Mouse (Mus musculus) embryonic facial prominence, embryonic 14.5 days (tissue): ENCODE measurements around the gene Myo10. TPM values are rescaled to one million over a fixed set of nuclear protein-coding genes. Genes with fewer than 3 reads are reported as not detected.

ENCODE experiments used
- ATAC-seq: fragments of 200-750 bp; cut with Nextera tagmentation; 2 replicates; pipeline ENCODE4 v1.8.0; 2017; ENCODE audit warnings: low read depth, moderate number of reproducible peaks, moderate TSS enrichment
- DNase-seq: peaks from one replicate; pipeline ENCODE4 v3.0.0-alpha.2; 2015; ENCODE audit warnings: low spot score
- H3K27ac ChIP-seq: fragments of 300-500 bp; sonication (generic); replicated peaks from 2 replicates; pipeline ENCODE4 v1.5.1; 2014; ENCODE audit warnings: low read depth, mild to moderate bottlenecking, low read length, moderate library complexity
- H3K27me3 ChIP-seq: fragments of 300-500 bp; sonication (generic); replicated peaks from 2 replicates; pipeline ENCODE4 v1.6.1; 2014; ENCODE audit warnings: low read length; ENCODE audit not compliant: control insufficient read depth, insufficient read depth
- H3K36me3 ChIP-seq: fragments of 300-500 bp; sonication (generic); 2 replicates; pipeline ENCODE4 v1.6.1; 2014; ENCODE audit warnings: low read length, mixed read lengths; ENCODE audit not compliant: control insufficient read depth, insufficient read depth
- H3K4me1 ChIP-seq: fragments of 300-500 bp; sonication (generic); 2 replicates; pipeline ENCODE4 v1.6.1; 2014; ENCODE audit warnings: antibody characterized with exemption, low read length; ENCODE audit not compliant: control insufficient read depth, insufficient read depth
- H3K4me2 ChIP-seq: fragments of 300-500 bp; sonication (generic); 2 replicates; pipeline ENCODE4 v1.6.1; 2014; ENCODE audit warnings: low read depth, mild to moderate bottlenecking, low read length, moderate library complexity, mixed read lengths
- H3K4me3 ChIP-seq: fragments of 300-500 bp; sonication (generic); 2 replicates; pipeline ENCODE4 v1.5.1; 2014; ENCODE audit warnings: low read depth, mild to moderate bottlenecking, low read length
- H3K9ac ChIP-seq: fragments of 300-500 bp; sonication (generic); 2 replicates; pipeline ENCODE4 v1.6.1; 2014; ENCODE audit warnings: low read depth, mild to moderate bottlenecking, low read length, moderate library complexity, mixed read lengths
- H3K9me3 ChIP-seq: fragments of 300-500 bp; sonication (generic); 2 replicates; pipeline ENCODE4 v1.6.1; 2016; ENCODE audit warnings: low read length; ENCODE audit not compliant: control insufficient read depth
- WGBS: fragments of 180-500 bp; shearing (Covaris S2); extraction: QIAGEN DNeasy Blood & Tissue Kit; methylation state at CpG from one replicate; pipeline ENCODE4 v1.1.7; 2014; 5-methylcytosine and 5-hydroxymethylcytosine counted together
- polyA plus RNA-seq: library from polyadenylated mRNA; unstranded; fragments of >200 nt; fragmentation: Nextera tagmentation; extraction: Ambion mirVana; gene quantifications from 2 replicates; pipeline ENCODE4 v1.2.1, GENCODE M21; 2014

Gene Myo10
- polyA plus RNA-seq, 1 experiment from 2014 or later: 41.8 TPM

GRCm38 (mm10) chr15:25755536-25755935 lies 133.2 kb downstream of the Myo10 start:
- no peak overlapping the region for H3K4me3 ChIP-seq
- H3K27me3 ChIP-seq: no peaks in the 10 kb centered on the region
- no peak overlapping the region for H3K27ac ChIP-seq
- no peak for DNase-seq
- no peak overlapping the region for H3K9ac ChIP-seq
- H3K4me2 ChIP-seq: no peak overlapping the region
- peaks cover 6% of the 10 kb centered on the region; the same call in 1 of the 2 replicates for H3K9me3 ChIP-seq
- 63% methylated on average over 6 of the region's 6 CpGs for WGBS
- 0 out of 2 replicates have a peak, but pooled peaks cover 3% of the 10 kb centered on the region for H3K4me1 ChIP-seq
- no peak for ATAC-seq
- peaks cover 18% of the 10 kb centered on the region; the same call in 1 of the 2 replicates for H3K36me3 ChIP-seq

DNA sequence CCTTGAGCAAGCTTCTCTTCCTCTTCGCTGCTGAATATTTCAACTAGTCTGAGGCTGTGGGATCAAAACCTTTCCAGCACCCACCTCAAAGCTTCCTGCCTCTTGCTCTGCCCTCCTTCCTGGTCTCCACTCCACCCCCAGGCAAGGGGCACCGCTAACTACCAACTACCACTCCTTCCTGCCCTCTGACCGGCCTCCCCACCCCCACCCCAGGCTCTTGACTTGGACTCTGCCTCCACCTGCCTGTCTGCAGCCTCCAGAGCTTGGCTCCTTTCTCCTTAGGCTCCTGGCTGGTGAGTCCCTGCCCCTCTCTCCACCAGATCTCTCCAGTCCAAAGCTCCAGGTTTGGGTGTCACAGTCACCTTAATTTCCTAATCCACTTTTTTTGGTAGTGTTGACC lies 133.7 kb downstream of the Myo10 start:
- ATAC-seq (no peak), DNase-seq (no peak)
- peaks cover 15% of the 10 kb centered on the region; the same call in 1 of the 2 replicates for H3K36me3 ChIP-seq
- H3K9ac ChIP-seq: no peak overlapping the region
- H3K9me3 ChIP-seq: peaks cover 6% of the 10 kb centered on the region; the same call in 1 of the 2 replicates
- WGBS: 60% methylated on average over 3 of the region's 3 CpGs
- no peak overlapping the region for H3K4me3 ChIP-seq
- no peaks in the 10 kb centered on the region for H3K27me3 ChIP-seq
- H3K4me2 ChIP-seq: no peak overlapping the region
- H3K27ac ChIP-seq: no peak overlapping the region
- 0 out of 2 replicates have a peak, but pooled peaks cover 3% of the 10 kb centered on the region for H3K4me1 ChIP-seq

- 29% methylated on average over 10 of the region's 10 CpGs for WGBS
- H3K36me3 ChIP-seq: 0 out of 2 replicates have a peak, but pooled peaks cover 15% of the 10 kb centered on the region
- H3K27ac ChIP-seq: peak overlapping the region; percentile 69
- H3K27me3 ChIP-seq: no peaks in the 10 kb centered on the region
- peak overlapping the region; percentile 27 for H3K4me2 ChIP-seq
- H3K9ac ChIP-seq: 0 out of 2 replicates have a peak overlapping the region, but pooled peaks have one; percentile 35
- H3K4me3 ChIP-seq: no peak overlapping the region
- peaks cover 21% of the 10 kb centered on the region for H3K4me1 ChIP-seq
- H3K9me3 ChIP-seq: peaks cover 6% of the 10 kb centered on the region; the same call in 1 of the 2 replicates
- DNase-seq: peak; percentile 38
- ATAC-seq: no peak
These were observed 135.7 kb downstream of the Myo10 start for GRCm38 (mm10) chr15:25758037-25758436.

GRCm38 (mm10) chr15:25758500-25759086 lies 136.3 kb downstream of the Myo10 start:
- DNase-seq (peak; percentile 83), ATAC-seq (peak; percentile 81)
- Histone ChIP-seq H3K9me3 (peaks cover 6% of the 10 kb centered on the region; the same call in 1 of the 2 replicates), H3K36me3 (0 out of 2 replicates have a peak, but pooled peaks cover 15% of the 10 kb centered on the region), H3K27ac (peak overlapping the region; percentile 69), H3K9ac (no peak overlapping the region), H3K4me2 (peak overlapping the region; percentile 27), H3K4me3 (no peak overlapping the region), H3K27me3 (no peaks in the 10 kb centered on the region), H3K4me1 (peaks cover 22% of the 10 kb centered on the region)
- WGBS: 55% methylated on average over 15 of the region's 15 CpGs

DNA sequence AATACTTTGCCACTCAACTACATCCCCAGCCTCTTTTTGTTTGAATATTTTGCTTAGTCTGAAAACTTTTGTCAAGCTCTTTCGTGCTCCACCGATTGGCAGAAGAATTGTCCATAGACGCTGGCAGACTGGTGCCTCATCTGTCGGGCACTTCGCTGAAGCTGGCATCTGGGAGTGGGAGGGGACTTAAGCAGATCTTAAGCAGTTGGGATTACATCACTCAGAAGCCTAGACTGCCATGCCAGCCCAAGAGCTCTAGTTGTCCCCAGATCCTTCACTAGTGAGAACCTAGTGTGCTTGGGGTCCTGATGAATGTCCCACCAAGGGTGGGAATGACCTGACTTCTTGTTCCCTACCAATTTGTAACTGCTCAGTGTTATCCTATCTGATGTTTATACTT lies 138.0 kb downstream of the Myo10 start:
- no peak overlapping the region for H3K9ac ChIP-seq
- ATAC-seq (no peak), DNase-seq (no peak)
- no peak overlapping the region for H3K4me2 ChIP-seq
- 0 out of 2 replicates have a peak, but pooled peaks cover 14% of the 10 kb centered on the region for H3K36me3 ChIP-seq
- WGBS: 80% methylated on average over 5 of the region's 5 CpGs
- H3K27me3 ChIP-seq: no peaks in the 10 kb centered on the region
- H3K4me3 ChIP-seq: no peak overlapping the region
- H3K9me3 ChIP-seq: peaks cover 6% of the 10 kb centered on the region; the same call in 1 of the 2 replicates
- H3K27ac ChIP-seq: no peak overlapping the region
- H3K4me1 ChIP-seq: peaks cover 24% of the 10 kb centered on the region

DNA sequence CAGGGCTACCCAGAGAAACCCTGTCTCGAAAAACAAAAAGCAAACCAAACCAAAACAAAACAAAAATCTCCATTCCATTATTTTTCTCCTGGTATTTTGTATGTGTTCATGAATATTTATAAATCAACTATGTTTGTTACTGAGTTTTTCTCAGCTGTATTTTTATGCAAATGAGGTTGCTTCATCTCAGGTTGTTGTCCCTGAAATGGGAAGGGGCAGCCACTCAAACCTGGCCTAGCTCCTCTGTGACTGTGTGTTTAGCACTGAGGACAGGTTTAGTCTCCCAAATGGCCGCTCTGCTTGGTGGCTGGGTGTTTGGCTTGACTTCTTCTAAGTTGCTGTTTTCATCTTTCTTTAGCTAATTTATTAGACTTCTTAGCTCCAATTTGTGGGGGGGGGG lies 138.7 kb downstream of the Myo10 start:
- 0 out of 2 replicates have a peak, but pooled peaks cover 6% of the 10 kb centered on the region for H3K36me3 ChIP-seq
- no peak overlapping the region for H3K4me2 ChIP-seq
- H3K9ac ChIP-seq: no peak overlapping the region
- WGBS: 85% methylated on average over 2 of the region's 2 CpGs
- ATAC-seq: no peak
- H3K9me3 ChIP-seq: peaks cover 6% of the 10 kb centered on the region; the same call in 1 of the 2 replicates
- peaks cover 25% of the 10 kb centered on the region for H3K4me1 ChIP-seq
- H3K4me3 ChIP-seq: no peak overlapping the region
- 0 out of 2 replicates have a peak overlapping the region, but pooled peaks have one; percentile 40 for H3K27ac ChIP-seq
- no peak for DNase-seq
- no peaks in the 10 kb centered on the region for H3K27me3 ChIP-seq

- Histone ChIP-seq H3K27ac (peak overlapping the region; percentile 40; the same call in 1 of the 2 replicates), H3K4me3 (no peak overlapping the region), H3K27me3 (no peaks in the 10 kb centered on the region), H3K9ac (no peak overlapping the region), H3K9me3 (no peaks in the 10 kb centered on the region), H3K4me2 (peak overlapping the region; percentile 8; the same call in 1 of the 2 replicates), H3K4me1 (peaks cover 25% of the 10 kb centered on the region), H3K36me3 (no peaks in the 10 kb centered on the region)
- peak; percentile 79 for DNase-seq
- ATAC-seq: peak; percentile 48; the same call in 1 of the 2 replicates
- WGBS: 14% methylated on average over 8 of the region's 8 CpGs
These were observed 139.5 kb downstream of the Myo10 start for GRCm38 (mm10) chr15:25761800-25762211.

DNA sequence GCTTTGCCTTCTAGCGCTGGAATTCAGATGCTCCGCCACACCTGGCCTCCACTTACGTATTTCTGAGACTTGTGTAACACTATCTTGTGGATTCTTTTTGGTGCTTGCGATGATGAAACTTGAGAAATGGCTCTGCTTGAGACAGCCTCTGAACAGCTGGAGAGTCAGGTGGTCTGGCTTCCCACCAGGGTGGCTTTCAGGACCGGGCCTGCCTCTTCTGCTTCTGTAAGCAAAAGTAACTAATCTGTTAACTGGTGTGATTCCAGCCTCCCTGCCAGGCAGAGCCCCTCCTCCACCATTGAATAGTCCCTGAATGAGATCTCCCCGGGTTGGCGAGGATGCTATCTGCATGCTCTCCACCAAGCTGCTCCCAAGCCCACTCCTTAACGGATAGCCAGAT lies 140.0 kb downstream of the Myo10 start:
- peak; percentile 91 for DNase-seq
- Histone ChIP-seq H3K9ac (no peak overlapping the region), H3K4me2 (peak overlapping the region; percentile 8; the same call in 1 of the 2 replicates), H3K27ac (peak overlapping the region; percentile 40; the same call in 1 of the 2 replicates), H3K9me3 (no peaks in the 10 kb centered on the region), H3K27me3 (no peaks in the 10 kb centered on the region), H3K4me1 (peaks cover 30% of the 10 kb centered on the region), H3K4me3 (no peak overlapping the region), H3K36me3 (no peaks in the 10 kb centered on the region)
- ATAC-seq: peak; percentile 78
- 18% methylated on average over 8 of the region's 8 CpGs for WGBS
